Mouse (Mus musculus): ENCODE measurements around the gene Glra1. TPM values are rescaled to one million over a fixed set of nuclear protein-coding genes. Genes with fewer than 3 reads are reported as not detected.

Glra1 gene
- polyA plus RNA-seq, 1 experiment from 2014 or later, result not detected

DNA sequence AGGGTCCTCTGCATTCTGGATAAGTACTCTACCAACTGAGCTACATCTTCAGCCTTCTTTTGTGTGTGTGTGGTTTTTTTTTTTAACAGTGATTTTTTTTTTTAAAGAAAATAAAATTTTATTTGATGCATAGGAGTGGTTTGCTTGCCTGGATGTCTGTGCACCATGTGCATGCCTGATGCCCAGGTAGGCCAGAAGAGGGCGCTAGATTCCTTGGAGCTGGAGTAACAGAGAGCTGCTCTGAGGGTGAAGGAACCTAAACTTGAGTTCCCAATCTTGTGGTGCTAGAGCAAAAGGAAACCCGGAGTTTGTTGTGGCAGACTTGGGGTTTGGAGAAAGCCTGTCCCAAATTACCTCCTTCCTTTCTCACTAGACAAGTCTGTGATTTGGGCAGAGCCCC lies 16.8 kb downstream of the Glra1 start:
- WGBS, result 51% methylated on average over 2 of the region's 2 CpGs
- Histone ChIP-seq H3K4me1 (ENCODE audit: control insufficient read depth, insufficient read depth, low read length) (no peaks in the 10 kb centered on the region), H3K9ac (ENCODE audit: low read length) (no peak overlapping the region), H3K4me3 (replicated peaks; ENCODE audit: low read length) (no peak overlapping the region), H3K36me3 (ENCODE audit: control insufficient read depth, insufficient read depth, low read length) (no peaks in the 10 kb centered on the region), H3K4me2 (ENCODE audit: low read depth, low read length) (no peak overlapping the region), H3K27ac (ENCODE audit: low read length) (no peak overlapping the region), H3K9me3 (replicated peaks; ENCODE audit: control insufficient read depth, low read length) (no peaks in the 10 kb centered on the region), H3K27me3 (ENCODE audit: control insufficient read depth, insufficient read depth, low read length) (no peaks in the 10 kb centered on the region)
- ATAC-seq (ENCODE audit: insufficient read depth, low FRiP score), result no peak

DNA sequence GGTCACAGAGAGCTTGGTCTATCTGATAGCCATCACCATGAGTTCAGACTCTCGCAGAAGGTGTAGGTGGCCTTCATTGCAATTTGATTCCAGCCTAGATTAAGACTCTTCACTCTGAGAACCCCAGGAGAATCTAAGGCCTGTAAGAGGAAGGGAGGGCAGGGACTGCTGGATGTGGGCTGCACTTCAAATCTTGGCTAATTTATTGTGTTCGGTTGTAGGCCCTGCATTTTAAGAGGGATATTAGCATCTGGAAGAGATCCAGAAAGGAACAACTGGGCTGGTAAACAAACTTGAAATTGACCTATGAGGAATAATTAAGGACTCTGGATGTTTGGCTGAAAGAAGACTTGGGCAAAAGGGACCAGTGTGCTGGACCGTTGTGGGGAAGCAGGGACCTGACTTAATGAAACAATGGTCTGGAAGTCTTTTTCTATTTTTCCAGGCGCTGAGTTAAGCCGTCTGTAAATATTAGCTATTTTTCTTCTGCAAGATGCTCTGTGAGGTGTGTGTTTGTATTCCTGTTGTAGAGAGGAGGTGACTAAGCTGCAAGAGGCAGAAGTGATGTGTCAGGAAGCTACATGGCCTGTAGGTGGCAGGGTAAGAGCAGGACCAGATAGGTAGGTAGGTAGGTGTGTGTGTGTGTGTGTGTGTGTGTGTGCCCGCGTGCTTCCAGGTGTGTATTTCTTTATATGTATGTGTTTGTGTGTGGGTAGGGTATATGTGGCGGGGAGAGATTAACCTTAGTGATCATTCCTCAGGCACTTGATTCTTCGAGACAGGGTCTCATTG lies 18.4 kb downstream of the Glra1 start:
- H3K27ac ChIP-seq (ENCODE audit: low read length), result no peak overlapping the region
- WGBS, result 81% methylated on average over 9 of the region's 9 CpGs

DNA sequence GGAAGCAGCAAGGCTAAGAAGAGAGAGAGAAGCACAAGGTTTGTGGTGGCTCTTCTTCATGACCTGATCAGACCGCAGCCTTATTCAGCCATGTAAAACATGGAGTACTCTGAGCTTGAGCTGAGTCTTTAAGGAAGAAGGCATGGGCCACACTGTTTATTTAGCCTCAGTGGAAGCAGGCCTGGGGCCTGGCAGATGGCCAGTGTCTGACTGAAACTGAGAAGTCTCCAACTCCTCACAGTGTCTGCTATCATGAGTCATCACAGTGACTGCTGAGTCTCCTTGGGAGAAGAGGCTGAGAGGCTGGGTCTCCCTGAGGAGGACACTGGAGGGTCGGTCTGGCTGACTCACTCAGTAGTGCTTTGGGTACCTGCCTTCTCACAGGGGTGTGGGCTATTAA lies 33.6 kb downstream of the Glra1 start:
- no peaks in the 10 kb centered on the region for H3K36me3 ChIP-seq (ENCODE audit: control insufficient read depth, insufficient read depth, low read length)

More for the DNA sequence above, 18.4 kb downstream of the Glra1 start:
- no peak overlapping the region for H3K9ac ChIP-seq (ENCODE audit: low read length)
- H3K36me3 ChIP-seq (ENCODE audit: control insufficient read depth, insufficient read depth, low read length), result no peaks in the 10 kb centered on the region
- ATAC-seq (ENCODE audit: insufficient read depth, low FRiP score), result no peak
- H3K4me2 ChIP-seq (ENCODE audit: low read depth, low read length), result no peak overlapping the region
- H3K27me3 ChIP-seq (ENCODE audit: control insufficient read depth, insufficient read depth, low read length), result no peaks in the 10 kb centered on the region
- no peak overlapping the region for H3K4me3 ChIP-seq (replicated peaks; ENCODE audit: low read length)
- no peaks in the 10 kb centered on the region for H3K4me1 ChIP-seq (ENCODE audit: control insufficient read depth, insufficient read depth, low read length)
- H3K9me3 ChIP-seq (replicated peaks; ENCODE audit: control insufficient read depth, low read length), result no peaks in the 10 kb centered on the region

DNA sequence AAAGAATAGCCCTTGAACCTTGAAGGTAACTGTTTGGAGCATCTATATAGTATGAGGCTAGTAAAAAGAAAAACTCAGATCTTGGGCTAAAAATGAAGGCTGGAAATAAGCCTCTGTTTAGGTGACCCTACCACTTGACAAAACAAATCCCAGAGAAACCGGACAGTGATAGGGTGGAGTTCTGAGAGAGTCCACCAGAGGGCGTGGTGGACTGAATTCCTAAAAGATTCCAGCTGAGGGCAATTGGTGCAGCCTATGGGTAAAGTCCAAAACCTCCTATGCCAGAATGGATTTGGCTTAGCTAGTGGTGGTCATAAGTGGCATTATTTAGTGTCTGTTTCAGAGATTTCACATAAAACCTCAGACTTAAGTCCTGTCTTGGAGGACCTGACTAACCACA lies 36.9 kb downstream of the Glra1 start:
- Histone ChIP-seq H3K27me3 (ENCODE audit: control insufficient read depth, insufficient read depth, low read length) (no peaks in the 10 kb centered on the region), H3K4me1 (ENCODE audit: control insufficient read depth, insufficient read depth, low read length) (no peaks in the 10 kb centered on the region), H3K9me3 (replicated peaks; ENCODE audit: control insufficient read depth, low read length) (no peaks in the 10 kb centered on the region), H3K27ac (ENCODE audit: low read length) (no peak overlapping the region), H3K4me2 (ENCODE audit: low read depth, low read length) (no peak overlapping the region), H3K4me3 (replicated peaks; ENCODE audit: low read length) (no peak overlapping the region), H3K36me3 (ENCODE audit: control insufficient read depth, insufficient read depth, low read length) (no peaks in the 10 kb centered on the region), H3K9ac (ENCODE audit: low read length) (no peak overlapping the region)
- no peak for ATAC-seq (ENCODE audit: insufficient read depth, low FRiP score)
- 27% methylated on average over 2 of the region's 2 CpGs for WGBS

More for the DNA sequence above, 33.6 kb downstream of the Glra1 start:
- Histone ChIP-seq H3K4me1 (ENCODE audit: control insufficient read depth, insufficient read depth, low read length) (no peaks in the 10 kb centered on the region), H3K27me3 (ENCODE audit: control insufficient read depth, insufficient read depth, low read length) (no peaks in the 10 kb centered on the region), H3K9ac (ENCODE audit: low read length) (no peak overlapping the region), H3K4me2 (ENCODE audit: low read depth, low read length) (no peak overlapping the region), H3K27ac (ENCODE audit: low read length) (no peak overlapping the region), H3K4me3 (replicated peaks; ENCODE audit: low read length) (no peak overlapping the region), H3K9me3 (replicated peaks; ENCODE audit: control insufficient read depth, low read length) (no peaks in the 10 kb centered on the region)
- peak; percentile 25; the same call in 1 of the 2 replicates for ATAC-seq (ENCODE audit: insufficient read depth, low FRiP score)
- WGBS, result 67% methylated on average over 2 of the region's 2 CpGs

DNA sequence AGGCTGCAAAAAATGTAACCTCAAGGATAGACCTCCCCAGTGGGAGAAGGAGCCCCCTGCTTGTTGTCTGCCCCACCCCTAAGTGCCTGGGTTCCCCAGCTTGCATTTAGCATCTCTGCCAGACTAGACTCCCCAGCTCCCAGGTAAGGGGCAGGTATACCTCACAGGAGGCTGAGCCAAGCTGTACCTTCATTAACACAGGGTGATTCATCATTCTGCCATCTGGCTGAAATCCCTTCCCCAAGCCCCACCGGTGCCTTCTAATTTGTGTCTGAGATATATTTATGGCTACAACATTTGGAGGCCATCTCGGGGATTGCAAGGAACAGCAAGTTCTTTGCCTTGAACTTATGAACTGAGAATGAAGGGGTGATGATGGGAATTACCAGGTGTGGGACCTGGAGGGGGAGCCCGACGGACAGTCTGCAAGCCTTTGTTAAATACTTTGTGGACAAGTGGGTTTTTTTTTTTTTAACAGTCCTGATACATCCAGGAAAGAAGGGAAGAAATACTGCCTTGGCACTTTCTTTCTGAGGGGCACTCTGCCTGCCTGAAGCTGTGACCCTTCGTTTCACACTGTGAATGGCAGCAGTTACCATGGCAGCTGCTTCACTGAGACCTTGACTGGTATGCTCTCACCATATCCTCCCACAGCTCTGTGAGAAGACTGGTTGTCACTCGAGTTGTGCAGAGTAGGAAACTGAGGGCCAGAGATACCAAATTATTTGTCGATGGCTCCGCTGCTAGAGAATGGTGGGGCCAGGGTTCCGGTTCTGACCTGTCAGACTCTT lies 41.5 kb downstream of the Glra1 start:
- Histone ChIP-seq H3K4me3 (replicated peaks; ENCODE audit: low read length) (no peak overlapping the region), H3K4me2 (ENCODE audit: low read depth, low read length) (no peak overlapping the region), H3K27me3 (ENCODE audit: control insufficient read depth, insufficient read depth, low read length) (no peaks in the 10 kb centered on the region), H3K9ac (ENCODE audit: low read length) (no peak overlapping the region), H3K9me3 (replicated peaks; ENCODE audit: control insufficient read depth, low read length) (no peaks in the 10 kb centered on the region), H3K27ac (ENCODE audit: low read length) (no peak overlapping the region), H3K4me1 (ENCODE audit: control insufficient read depth, insufficient read depth, low read length) (no peaks in the 10 kb centered on the region), H3K36me3 (ENCODE audit: control insufficient read depth, insufficient read depth, low read length) (no peaks in the 10 kb centered on the region)
- WGBS, result 52% methylated on average over 9 of the region's 9 CpGs
- no peak for ATAC-seq (ENCODE audit: insufficient read depth, low FRiP score)

DNA sequence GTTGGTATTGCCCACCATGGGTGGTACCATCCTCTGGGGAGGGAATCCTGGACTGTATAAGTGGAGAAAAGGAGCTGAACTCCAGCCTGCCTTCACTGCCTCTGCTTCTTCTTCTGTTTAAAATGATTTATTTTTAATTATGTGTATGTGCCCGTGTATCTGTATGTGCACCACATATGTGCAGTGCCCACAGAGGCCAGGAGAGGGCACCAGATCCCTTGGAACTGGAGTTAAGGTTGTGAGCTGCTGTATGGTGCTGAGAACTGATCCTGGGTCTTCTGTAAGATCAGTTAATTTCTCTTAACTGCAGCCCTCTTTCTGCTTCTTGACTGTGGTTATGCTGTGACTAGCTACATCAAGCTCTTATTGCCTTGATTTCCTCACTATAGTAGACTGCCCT lies 62.3 kb downstream of the Glra1 start:
- no peaks in the 10 kb centered on the region for H3K4me1 ChIP-seq (ENCODE audit: control insufficient read depth, insufficient read depth, low read length)
- WGBS, result 92% methylated on average over 1 of the region's 1 CpGs
- H3K4me3 ChIP-seq (replicated peaks; ENCODE audit: low read length), result no peak overlapping the region
- H3K27ac ChIP-seq (ENCODE audit: low read length), result no peak overlapping the region
- H3K4me2 ChIP-seq (ENCODE audit: low read depth, low read length), result no peak overlapping the region
- H3K27me3 ChIP-seq (ENCODE audit: control insufficient read depth, insufficient read depth, low read length), result no peaks in the 10 kb centered on the region
- H3K9me3 ChIP-seq (replicated peaks; ENCODE audit: control insufficient read depth, low read length), result no peaks in the 10 kb centered on the region
- no peaks in the 10 kb centered on the region for H3K36me3 ChIP-seq (ENCODE audit: control insufficient read depth, insufficient read depth, low read length)
- no peak for ATAC-seq (ENCODE audit: insufficient read depth, low FRiP score)
- no peak overlapping the region for H3K9ac ChIP-seq (ENCODE audit: low read length)

DNA sequence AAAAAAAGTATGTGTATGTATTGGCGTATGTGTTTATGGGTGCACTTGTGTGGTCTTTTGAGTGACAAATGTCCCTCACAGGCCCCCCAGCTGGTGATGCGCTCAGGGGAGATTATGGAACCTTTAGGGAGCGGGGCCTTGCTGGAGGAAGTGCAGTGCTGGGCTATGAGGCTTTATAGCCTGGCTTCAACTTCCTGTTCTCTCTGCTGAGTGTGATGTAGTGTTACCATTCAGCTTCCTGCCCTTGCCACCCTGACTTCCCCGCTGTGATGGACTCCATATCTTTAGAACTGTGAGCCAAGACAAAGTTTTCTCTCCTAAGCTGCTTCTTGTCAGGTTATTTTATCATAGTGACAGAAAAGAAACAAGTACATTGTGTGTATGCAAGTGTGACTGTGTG lies 65.3 kb downstream of the Glra1 start:
- no peak overlapping the region for H3K27ac ChIP-seq (ENCODE audit: low read length)
- H3K27me3 ChIP-seq (ENCODE audit: control insufficient read depth, insufficient read depth, low read length), result no peaks in the 10 kb centered on the region
- no peak for ATAC-seq (ENCODE audit: insufficient read depth, low FRiP score)
- no peak overlapping the region for H3K4me3 ChIP-seq (replicated peaks; ENCODE audit: low read length)
- no peak overlapping the region for H3K4me2 ChIP-seq (ENCODE audit: low read depth, low read length)
- WGBS, result 58% methylated on average over 4 of the region's 4 CpGs
- H3K9me3 ChIP-seq (replicated peaks; ENCODE audit: control insufficient read depth, low read length), result no peaks in the 10 kb centered on the region
- no peaks in the 10 kb centered on the region for H3K36me3 ChIP-seq (ENCODE audit: control insufficient read depth, insufficient read depth, low read length)
- H3K4me1 ChIP-seq (ENCODE audit: control insufficient read depth, insufficient read depth, low read length), result no peaks in the 10 kb centered on the region
- H3K9ac ChIP-seq (ENCODE audit: low read length), result no peak overlapping the region

DNA sequence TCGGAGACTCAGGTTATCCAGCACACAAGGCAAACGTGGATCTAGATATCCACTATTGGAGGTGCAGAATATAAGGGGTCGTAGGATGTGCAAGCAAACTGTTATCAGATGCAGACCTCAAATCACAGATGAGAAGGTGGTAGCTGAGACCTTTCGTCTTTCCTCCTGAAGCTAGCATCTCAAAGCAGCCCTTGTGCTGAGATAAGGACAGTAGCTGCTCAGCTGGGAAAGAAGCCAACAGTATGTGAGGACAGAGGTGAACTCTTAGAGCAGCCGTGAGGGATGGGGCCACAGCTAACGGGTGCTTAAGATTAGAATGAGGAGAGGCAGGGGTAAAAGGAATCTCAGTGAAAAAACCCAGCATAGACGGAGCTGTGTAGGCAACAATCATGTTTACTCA lies 65.9 kb downstream of the Glra1 start:
- Histone ChIP-seq H3K27me3 (ENCODE audit: control insufficient read depth, insufficient read depth, low read length) (no peaks in the 10 kb centered on the region), H3K4me2 (ENCODE audit: low read depth, low read length) (no peak overlapping the region), H3K9ac (ENCODE audit: low read length) (no peak overlapping the region), H3K4me1 (ENCODE audit: control insufficient read depth, insufficient read depth, low read length) (no peaks in the 10 kb centered on the region), H3K4me3 (replicated peaks; ENCODE audit: low read length) (no peak overlapping the region), H3K9me3 (replicated peaks; ENCODE audit: control insufficient read depth, low read length) (no peaks in the 10 kb centered on the region), H3K36me3 (ENCODE audit: control insufficient read depth, insufficient read depth, low read length) (no peaks in the 10 kb centered on the region), H3K27ac (ENCODE audit: low read length) (no peak overlapping the region)
- no peak for ATAC-seq (ENCODE audit: insufficient read depth, low FRiP score)
- WGBS, result 54% methylated on average over 7 of the region's 7 CpGs

DNA sequence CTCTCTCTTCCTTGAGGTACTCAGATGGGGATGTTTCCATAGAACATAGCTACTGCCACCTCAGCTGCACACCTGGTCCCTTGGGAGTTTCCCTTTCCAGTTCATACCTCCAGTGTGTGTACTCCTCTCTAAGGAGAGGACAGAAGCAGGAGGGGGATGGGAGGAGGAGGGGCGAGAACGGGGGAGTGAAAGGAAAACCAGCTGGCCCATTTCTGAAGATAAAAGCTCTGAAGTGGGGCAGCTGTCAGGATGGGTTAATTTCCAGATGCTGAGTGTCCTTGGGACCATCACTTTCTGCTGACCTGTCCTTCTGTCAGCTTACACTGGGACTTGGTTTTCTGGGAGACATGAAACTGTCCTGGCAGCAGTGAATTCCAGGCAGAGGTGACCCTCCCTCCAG lies 73.2 kb downstream of the Glra1 start:
- WGBS, result 31% methylated on average over 2 of the region's 2 CpGs
- Histone ChIP-seq H3K9ac (ENCODE audit: low read length) (no peak overlapping the region), H3K27me3 (ENCODE audit: control insufficient read depth, insufficient read depth, low read length) (no peaks in the 10 kb centered on the region), H3K36me3 (ENCODE audit: control insufficient read depth, insufficient read depth, low read length) (no peaks in the 10 kb centered on the region), H3K4me3 (replicated peaks; ENCODE audit: low read length) (no peak overlapping the region), H3K27ac (ENCODE audit: low read length) (no peak overlapping the region), H3K4me2 (ENCODE audit: low read depth, low read length) (no peak overlapping the region), H3K9me3 (replicated peaks; ENCODE audit: control insufficient read depth, low read length) (no peaks in the 10 kb centered on the region), H3K4me1 (ENCODE audit: control insufficient read depth, insufficient read depth, low read length) (no peaks in the 10 kb centered on the region)
- ATAC-seq (ENCODE audit: insufficient read depth, low FRiP score), result no peak
